Mouse (Mus musculus) common myeloid progenitor, adult 5-6 weeks (primary cell): Measurements from ENCODE around the gene Plekha6. TPM values are rescaled to one million over a fixed set of nuclear protein-coding genes. Genes with fewer than 3 reads are reported as not detected.

ENCODE experiments used
- ATAC-seq: replicated peaks from 2 replicates; pipeline ENCODE4 v1.8.0; 2016; ENCODE audit warnings: low read depth, mild to moderate bottlenecking, moderate TSS enrichment, inconsistent platforms; ENCODE audit not compliant: poor library complexity, severe bottlenecking
- total RNA-seq: library from RNA; stranded (forward); fragments of 200-1000, 187-1606 nt; gene quantifications from 2 replicates; pipeline ENCODE4 v1.2.3, GENCODE M21; 2017

Plekha6 gene
- total RNA-seq, 1 experiment from 2014 or later, result 2.3 TPM

- ATAC-seq, result no peak
Measured at GRCm38 (mm10) chr1:133263134-133263533, 99.1 kb downstream of the Plekha6 start.

DNA sequence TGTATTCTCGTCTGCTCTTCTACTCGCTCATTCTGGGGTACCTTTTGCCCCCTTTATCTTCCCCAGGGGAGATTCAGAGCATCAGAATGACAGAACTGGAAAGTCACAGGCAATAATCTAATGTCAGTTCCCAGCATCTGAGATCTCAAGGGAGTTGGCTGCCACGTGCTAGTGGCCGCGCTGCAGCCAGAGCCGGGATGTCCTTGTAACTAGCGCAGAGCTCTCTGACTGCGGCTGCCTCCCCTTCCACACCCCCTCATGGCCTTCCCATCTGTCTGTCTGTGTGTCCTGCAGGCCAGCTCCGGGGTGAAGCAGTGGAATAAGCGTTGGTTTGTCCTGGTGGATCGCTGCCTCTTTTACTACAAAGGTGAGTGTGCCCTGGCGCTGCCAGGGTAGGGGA lies 100.4 kb downstream of the Plekha6 start:
- no peak for ATAC-seq

DNA sequence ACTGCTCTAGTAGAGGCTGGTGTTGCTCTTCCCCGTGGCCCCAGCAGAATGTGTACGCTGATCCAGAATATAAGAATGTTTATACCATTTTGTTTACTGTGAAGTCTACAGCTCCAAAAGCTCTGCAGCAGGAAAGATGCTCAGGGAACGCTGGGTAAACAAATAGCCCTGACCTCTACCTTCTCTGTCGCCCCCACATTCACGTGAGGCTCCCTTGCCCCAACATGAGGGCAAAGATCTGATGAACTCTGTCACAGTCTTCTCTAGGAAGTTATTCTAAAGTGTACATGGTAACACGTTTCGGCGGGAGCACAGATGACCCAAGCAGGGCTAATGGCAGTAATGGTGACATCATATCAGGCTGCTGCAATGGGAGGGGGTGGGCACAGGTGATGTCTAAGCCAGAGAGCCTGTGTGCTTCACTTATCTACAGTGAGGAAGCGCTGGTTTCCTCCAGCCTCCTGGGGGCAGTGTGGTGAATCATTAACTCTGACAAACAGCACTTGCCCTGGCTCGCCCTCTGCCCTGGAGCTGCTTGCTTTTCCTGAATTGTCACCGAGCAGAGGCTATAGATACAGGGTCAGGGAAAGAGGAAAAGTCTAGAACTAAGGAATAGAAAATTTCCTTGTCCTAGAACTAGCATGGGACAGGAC lies 101.2 kb downstream of the Plekha6 start:
- ATAC-seq, result peak; percentile 34; the same call in 1 of the 2 replicates

GRCm38 (mm10) chr1:133267094-133267493 lies 103.1 kb downstream of the Plekha6 start:
- ATAC-seq, result no peak

DNA sequence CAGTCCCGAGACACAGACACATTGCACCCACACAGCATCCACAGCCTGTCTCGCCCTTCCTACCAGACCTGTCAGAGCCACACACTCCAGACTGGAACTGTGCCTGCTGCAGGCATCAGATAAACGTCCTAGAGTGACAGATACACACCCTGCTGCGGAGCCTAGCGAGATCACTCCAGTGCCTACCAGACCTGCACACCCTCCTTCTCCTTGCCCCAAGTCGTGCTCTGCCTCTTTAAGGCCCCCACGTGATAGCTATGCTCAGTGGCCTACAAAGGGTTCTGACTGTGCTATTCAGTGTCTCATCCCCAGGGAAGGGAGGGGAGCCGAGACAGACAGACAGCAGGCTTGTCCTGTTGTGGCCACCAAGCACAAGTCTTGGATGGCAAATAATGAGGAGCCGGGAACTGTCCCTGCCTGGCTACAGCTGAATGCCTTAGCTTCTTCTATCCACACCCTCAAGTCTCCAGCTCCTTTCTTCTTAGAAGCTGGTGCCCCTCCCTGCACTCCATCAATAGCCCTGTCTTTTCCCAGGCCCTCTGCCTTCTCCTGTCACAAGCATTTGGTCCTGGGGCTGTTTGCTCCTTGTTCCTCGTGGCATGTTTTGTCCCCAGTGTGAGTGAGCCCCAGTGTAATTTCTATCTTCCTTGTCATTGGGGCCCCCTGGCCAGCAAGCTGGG lies 103.9 kb downstream of the Plekha6 start:
- ATAC-seq, result peak; percentile 76

DNA sequence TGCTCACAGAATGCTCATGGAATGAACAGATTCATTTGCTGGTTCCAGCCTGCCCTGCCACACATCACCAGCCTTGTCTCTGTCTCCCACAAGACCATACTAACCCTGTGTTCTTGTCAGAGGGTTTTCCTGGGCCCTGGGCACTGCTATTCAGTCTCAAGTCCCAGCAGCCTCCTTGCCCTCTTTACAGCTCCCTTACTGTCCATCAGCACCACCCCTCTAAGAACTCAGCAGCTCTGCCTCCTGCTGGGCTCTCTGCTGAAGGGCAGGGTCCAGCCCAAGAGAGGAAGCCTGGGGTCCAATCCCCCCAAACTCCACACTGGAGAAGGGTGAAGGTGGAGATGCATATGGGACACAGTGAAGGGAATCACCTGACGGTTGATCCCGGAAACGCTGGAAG lies 104.5 kb downstream of the Plekha6 start:
- ATAC-seq, result 0 out of 2 replicates have a peak, but pooled peaks have one; percentile 28

- ATAC-seq, result no peak
Measured at GRCm38 (mm10) chr1:133270336-133270735, 106.3 kb downstream of the Plekha6 start.

DNA sequence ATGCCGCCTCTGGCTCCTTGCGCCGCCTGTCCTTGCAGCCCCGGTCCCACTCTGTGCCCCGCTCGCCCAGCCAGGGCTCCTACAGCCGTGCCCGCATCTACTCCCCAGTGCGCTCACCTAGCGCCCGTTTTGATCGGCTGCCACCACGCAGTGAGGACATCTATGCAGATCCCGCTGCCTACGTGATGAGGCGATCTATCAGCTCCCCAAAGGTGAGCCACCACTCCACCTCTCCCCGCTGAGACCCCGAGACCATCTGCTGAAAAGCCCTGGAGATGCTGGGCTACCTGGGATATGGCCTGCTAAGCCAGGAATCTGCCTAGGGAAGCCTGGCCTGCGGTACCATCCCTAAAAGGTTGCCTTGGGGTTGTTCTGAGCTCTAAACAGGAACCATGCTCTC lies 110.2 kb downstream of the Plekha6 start:
- no peak for ATAC-seq

DNA sequence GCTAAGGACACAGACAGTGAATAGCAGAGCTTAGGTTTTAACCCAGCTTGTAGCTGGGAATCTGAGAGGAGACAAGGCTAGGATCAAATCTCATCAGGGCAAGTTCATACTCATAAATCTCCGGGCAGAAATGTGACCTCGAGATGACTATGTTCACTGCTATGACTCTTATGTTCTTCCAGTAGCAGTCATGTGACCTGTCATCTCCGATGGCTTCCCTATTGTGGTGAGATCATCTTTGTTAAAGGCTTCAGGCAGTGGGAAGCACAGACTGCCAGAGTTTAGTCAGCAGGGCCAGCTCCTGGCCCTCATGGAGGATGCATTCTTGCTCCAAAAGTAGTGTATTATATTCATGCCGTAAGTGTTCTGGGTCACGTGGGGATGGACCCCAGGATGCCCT lies 113.0 kb downstream of the Plekha6 start:
- 0 out of 2 replicates have a peak, but pooled peaks have one; percentile 42 for ATAC-seq

DNA sequence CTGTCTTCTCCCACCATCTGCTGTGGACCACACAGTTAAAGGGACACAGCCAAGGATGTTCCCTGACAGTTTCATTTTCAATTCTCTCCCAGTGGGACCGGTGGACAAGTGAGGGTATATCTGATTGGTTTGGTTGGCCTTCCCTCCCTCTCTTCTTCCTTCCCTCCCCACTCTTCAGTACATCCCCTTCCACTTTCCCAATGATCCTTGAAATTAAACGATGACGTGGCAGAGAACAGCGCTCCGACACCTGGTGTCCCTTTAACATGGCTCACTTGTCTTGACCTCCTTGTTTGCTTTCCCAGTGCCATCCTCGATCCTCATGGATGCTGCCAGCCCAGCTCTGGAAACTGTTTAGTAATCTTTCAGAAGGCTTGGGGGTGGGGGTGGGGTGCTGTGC lies 114.5 kb downstream of the Plekha6 start:
- ATAC-seq, result no peak

- no peak for ATAC-seq
Measured at GRCm38 (mm10) chr1:133278946-133279631, 115.1 kb downstream of the Plekha6 start.

GRCm38 (mm10) chr1:133279632-133280093 lies 115.7 kb downstream of the Plekha6 start:
- ATAC-seq, result no peak

GRCm38 (mm10) chr1:133280537-133280936 lies 116.5 kb downstream of the Plekha6 start:
- no peak for ATAC-seq

DNA sequence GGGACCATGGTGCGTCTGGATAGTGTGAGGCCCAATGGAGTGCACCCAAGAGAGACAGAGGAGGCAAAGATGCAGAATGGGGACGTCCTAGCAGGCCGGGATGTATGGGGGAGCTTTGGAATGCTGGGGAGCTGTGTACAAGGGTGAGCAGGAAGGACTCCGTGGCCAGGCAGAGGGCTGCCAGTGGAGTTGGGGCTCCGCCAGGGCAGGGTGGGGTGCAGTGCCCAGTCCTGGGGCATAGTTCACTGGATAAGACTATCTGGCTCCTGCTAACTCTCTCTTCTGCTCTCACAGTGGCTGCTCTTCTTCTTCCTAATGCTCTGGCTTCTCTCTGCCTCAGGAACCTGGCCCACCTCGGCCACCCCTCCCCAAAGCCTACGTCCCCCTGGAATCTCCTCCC lies 121.9 kb downstream of the Plekha6 start:
- no peak for ATAC-seq

DNA sequence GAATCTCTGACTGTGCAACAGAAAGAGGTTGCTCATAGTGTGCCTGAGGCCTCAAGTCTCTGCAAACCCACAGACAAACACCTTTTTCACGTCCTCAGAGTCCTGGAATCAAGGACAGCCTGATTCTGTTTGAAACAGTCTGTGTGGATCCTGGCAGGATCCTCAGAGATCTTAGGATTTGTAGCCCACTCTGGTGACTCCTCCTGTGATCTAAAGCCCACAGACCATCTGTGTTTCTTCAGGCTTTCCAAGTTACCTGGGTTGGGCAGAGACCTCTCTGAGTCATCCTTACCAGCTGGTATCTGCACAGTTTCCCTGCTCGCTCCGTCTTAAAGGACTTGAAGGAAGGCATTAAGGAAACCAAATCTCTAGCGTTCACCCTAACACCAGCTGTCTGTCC lies 123.0 kb downstream of the Plekha6 start:
- no peak for ATAC-seq

DNA sequence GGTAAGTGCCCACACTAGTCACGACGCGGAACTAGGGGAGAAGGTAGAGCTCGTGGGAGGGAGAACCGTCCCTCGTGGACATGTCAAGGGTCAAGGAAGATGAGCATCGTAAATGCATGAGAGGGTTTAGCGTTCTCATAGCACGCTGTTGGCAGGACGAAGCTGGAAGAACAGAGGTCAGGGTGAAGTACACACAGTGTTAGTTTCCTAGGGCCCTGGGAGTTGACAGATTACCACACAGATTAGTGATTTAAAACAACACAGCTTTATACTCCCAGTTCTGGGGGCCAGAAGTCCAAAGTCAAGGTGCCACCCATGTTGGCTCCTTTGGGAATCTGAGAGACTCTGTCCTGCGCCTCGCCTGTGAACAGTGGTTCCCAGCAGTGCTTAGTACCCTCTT lies 123.9 kb downstream of the Plekha6 start:
- no peak for ATAC-seq

DNA sequence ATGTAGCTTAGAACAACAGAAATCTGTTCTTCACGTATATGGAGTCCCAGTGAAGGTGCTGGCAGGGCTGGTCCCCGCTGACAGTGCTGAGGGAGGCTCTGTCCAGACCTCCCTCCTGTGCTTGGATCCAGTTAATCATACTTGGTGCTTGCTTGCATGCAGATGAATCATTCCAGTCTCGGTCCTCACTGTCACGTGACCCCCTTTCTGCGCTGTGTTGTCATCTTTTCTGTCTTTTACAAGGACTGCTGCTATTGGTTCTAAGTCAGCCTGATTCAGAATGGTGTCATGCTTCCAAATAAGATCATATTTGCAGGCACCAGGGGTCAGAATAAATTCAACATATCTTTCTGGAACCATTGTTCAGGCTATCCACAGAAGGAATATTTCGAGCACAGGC lies 127.9 kb downstream of the Plekha6 start:
- no peak for ATAC-seq

DNA sequence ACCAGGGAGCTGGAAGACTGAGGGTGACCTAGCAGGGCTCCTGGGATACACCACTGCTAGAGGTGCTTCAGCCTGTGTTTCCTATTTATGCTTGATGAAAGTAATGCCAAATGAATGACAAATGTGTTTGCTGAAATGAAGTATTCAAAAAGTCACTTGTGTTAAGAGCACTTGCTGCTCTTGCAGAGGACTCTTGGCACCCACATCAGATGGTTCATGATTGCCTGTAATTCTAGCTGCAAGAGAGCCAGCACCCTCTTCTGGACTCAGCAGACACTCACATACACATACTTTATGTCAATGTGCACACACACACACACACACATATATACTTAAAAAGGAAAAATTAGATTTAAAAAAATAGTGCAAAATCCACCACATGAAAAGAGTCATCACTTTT lies 128.6 kb downstream of the Plekha6 start:
- ATAC-seq, result no peak

GRCm38 (mm10) chr1:133296376-133296775 lies 132.4 kb downstream of the Plekha6 start:
- ATAC-seq, result no peak

GRCm38 (mm10) chr1:133298816-133299215 lies 134.8 kb downstream of the Plekha6 start:
- no peak for ATAC-seq

GRCm38 (mm10) chr1:133302540-133302939 lies 138.5 kb downstream of the Plekha6 start:
- no peak for ATAC-seq
